Mouse (Mus musculus) intestine, embryonic 14.5 days (tissue): ENCODE data around the gene Tram2. TPM values are rescaled to one million over a fixed set of nuclear protein-coding genes. Genes with fewer than 3 reads are reported as not detected.
A peak's percentile ranks its signal among the peaks of the same experiment; 100 is the strongest.

Experiments used
- ATAC-seq: fragments of 200-750 bp; cut with Nextera tagmentation; replicated peaks from 2 replicates; pipeline ENCODE4 v1.8.0; 2017; ENCODE audit warnings: low read depth, moderate number of reproducible peaks, moderate TSS enrichment, moderate library complexity; ENCODE audit not compliant: low FRiP score, low TSS enrichment
- DNase-seq: peaks from one replicate; pipeline ENCODE4 v3.0.0-alpha.2; 2018; ENCODE audit warnings: low spot score
- H3K27ac ChIP-seq: fragments of 300-500 bp; sonication (generic); 2 replicates; pipeline ENCODE4 v1.5.1; 2014; ENCODE audit warnings: low read depth, mild to moderate bottlenecking, control low read depth
- H3K27me3 ChIP-seq: fragments of 300-500 bp; sonication (generic); replicated peaks from 2 replicates; pipeline ENCODE4 v1.6.1; 2014; ENCODE audit warnings: low read length, control low read depth; ENCODE audit not compliant: control insufficient read depth, insufficient read depth
- H3K36me3 ChIP-seq: fragments of 300-500 bp; sonication (generic); 2 replicates; pipeline ENCODE4 v1.6.1; 2014; ENCODE audit warnings: low read length, control low read depth; ENCODE audit not compliant: control insufficient read depth, insufficient read depth
- H3K4me1 ChIP-seq: fragments of 300-500 bp; sonication (generic); replicated peaks from 2 replicates; pipeline ENCODE4 v1.6.1; 2014; ENCODE audit warnings: low read length, control low read depth, mixed read lengths; ENCODE audit not compliant: control insufficient read depth, insufficient read depth
- H3K4me2 ChIP-seq: fragments of 300-500 bp; sonication (generic); 2 replicates; pipeline ENCODE4 v1.6.1; 2014; ENCODE audit warnings: low read length
- H3K4me3 ChIP-seq: fragments of 300-500 bp; sonication (generic); 2 replicates; pipeline ENCODE4 v1.5.1; 2014; ENCODE audit warnings: low read depth, low read length, control low read depth, mixed read lengths
- H3K9ac ChIP-seq: fragments of 300-500 bp; sonication (generic); 2 replicates; pipeline ENCODE4 v1.6.1; 2014; ENCODE audit warnings: mild to moderate bottlenecking, low read length
- H3K9me3 ChIP-seq: fragments of 300-500 bp; sonication (generic); 2 replicates; pipeline ENCODE4 v1.6.1; 2016; ENCODE audit warnings: low read length, control low read depth; ENCODE audit not compliant: control insufficient read depth
- WGBS: fragments of 180-500 bp; shearing (Covaris S2); extraction: QIAGEN DNeasy Blood & Tissue Kit; methylation state at CpG from one replicate; pipeline ENCODE4 v1.1.7; 2014; 5-methylcytosine and 5-hydroxymethylcytosine counted together
- polyA plus RNA-seq: library from polyadenylated mRNA; unstranded; fragments of >200 nt; fragmentation: Nextera tagmentation; extraction: Ambion mirVana; gene quantifications from 2 replicates; pipeline ENCODE4 v1.2.1, GENCODE M21; 2014

Tram2 gene
- polyA plus RNA-seq, 1 experiment from 2014 or later = 10.4 TPM

DNA sequence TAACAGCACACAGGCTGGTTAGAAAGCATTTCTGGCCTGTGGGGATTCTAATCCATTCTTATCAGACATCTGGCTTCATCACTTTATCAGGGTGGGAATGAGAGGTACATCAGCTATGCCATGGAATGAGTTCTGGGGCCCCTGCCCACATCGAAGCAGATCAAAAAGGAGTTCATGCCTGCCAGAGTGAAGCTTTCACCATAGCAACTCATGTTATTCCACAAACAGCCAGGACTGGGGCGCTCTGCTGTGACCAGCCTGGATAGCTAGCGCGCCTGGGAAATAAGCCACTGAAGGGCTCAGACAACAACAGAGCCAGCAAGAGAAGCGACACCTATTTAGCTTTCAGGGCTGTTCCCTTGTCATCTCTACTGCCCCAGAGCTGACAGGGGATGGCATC lies 4.8 kb downstream of the Tram2 start:
- no peak overlapping the region for H3K27ac ChIP-seq
- ATAC-seq = no peak
- H3K4me2 ChIP-seq = no peak overlapping the region

DNA sequence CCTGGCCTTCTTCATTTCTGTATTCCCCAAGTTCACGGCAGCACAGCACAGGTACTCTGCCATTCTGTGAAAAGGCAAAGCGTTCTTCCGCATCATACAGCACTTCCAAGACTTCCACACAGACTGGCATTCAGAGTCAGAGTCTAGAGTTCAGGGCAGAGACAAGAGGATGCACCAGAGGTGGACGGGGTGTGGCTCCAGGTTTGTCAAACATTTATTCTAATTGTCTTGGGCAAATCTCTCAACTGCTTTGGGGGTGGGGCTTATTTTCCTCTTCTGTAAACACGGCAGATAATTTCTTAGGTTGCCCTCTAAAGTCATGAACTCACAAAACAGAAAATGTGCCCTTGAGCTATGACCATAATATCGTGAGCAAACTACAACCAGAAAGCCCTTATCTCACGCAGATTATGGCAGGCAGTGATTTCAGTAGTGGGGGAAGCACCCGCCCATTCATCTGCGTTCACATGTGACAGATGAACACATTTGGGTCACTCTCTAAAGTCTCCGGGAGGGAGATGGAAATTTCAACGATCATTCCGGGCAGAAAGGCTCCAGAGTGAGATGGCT lies 6.1 kb downstream of the Tram2 start:
- DNase-seq = no peak
- H3K4me2 ChIP-seq = 0 out of 2 replicates have a peak overlapping the region, but pooled peaks have one; percentile 3

More for the DNA sequence above, 4.8 kb downstream of the Tram2 start:
- Histone ChIP-seq H3K4me1 (peaks cover 58% of the 10 kb centered on the region), H3K9ac (no peak overlapping the region), H3K36me3 (no peaks in the 10 kb centered on the region), H3K9me3 (no peaks in the 10 kb centered on the region), H3K27me3 (no peaks in the 10 kb centered on the region), H3K4me3 (no peak overlapping the region)
- WGBS = 59% methylated on average over 5 of the region's 5 CpGs
- no peak for DNase-seq

DNA sequence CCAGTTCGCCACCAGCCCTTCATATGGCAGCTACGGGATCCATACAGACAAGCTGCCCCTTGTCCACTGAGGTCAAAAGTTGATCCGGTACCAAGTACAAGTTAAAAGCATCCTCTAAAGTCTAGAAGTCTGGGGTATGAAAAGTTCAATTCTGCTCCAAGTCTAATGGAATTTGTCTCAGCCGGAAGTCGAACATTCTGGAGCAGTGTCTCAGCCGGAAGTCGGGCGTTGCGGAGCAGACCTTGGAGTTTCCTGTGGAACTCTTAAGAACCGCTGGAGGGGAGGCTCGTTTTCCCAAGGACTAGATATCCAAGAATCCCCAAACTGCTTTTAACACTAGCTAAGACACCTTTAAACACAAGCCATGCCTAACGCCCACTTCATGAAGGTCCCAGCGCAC lies 8.4 kb downstream of the Tram2 start:
- Histone ChIP-seq H3K27me3 (no peaks in the 10 kb centered on the region), H3K4me1 (peaks cover 33% of the 10 kb centered on the region), H3K9me3 (no peaks in the 10 kb centered on the region), H3K4me3 (no peak overlapping the region), H3K9ac (no peak overlapping the region), H3K4me2 (no peak overlapping the region), H3K27ac (no peak overlapping the region), H3K36me3 (no peaks in the 10 kb centered on the region; the same call in 1 of the 2 replicates)
- 66% methylated on average over 13 of the region's 13 CpGs for WGBS
- DNase-seq (no peak), ATAC-seq (no peak)

More for the DNA sequence above, 6.1 kb downstream of the Tram2 start:
- no peaks in the 10 kb centered on the region for H3K9me3 ChIP-seq
- peaks cover 53% of the 10 kb centered on the region for H3K4me1 ChIP-seq
- WGBS = 60% methylated on average over 12 of the region's 12 CpGs
- no peak; the same call in 1 of the 2 replicates for ATAC-seq
- H3K9ac ChIP-seq = no peak overlapping the region
- H3K27me3 ChIP-seq = no peaks in the 10 kb centered on the region
- H3K4me3 ChIP-seq = no peak overlapping the region
- no peaks in the 10 kb centered on the region for H3K36me3 ChIP-seq
- H3K27ac ChIP-seq = no peak overlapping the region

DNA sequence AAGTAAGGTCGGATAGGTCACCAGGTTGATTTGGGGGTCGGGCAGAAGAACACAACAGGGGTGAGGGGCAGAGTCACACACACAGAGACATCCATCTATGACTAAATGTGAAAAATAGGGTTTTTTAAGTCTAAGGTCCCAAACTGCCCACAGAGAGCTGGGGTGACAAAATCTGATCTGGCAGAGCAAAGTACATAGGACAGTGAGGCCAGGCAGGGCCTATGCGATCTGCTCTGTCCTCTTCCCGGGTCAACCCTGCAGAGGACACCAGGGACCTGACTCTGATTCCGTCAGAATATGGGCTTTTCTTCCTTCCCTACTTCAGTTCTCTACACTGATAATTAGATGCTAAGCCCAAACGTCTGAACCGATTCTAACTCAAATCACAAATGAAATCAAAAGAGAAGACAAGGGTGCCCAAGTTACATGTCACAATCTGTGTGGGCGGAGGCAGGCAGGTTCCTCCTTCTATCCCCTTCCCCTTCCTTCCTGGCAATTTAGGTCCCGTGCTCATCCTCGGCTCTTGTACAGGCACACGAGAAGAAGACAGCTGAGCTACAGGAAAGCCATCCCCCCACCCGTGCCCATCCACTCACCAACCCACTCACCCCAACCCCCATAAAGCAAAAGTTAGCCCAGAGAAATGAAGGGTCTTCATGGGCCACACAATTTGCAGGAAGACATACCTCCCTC lies 9.1 kb downstream of the Tram2 start:
- Histone ChIP-seq H3K4me1 (peaks cover 26% of the 10 kb centered on the region), H3K9me3 (no peaks in the 10 kb centered on the region), H3K9ac (no peak overlapping the region), H3K4me3 (no peak overlapping the region), H3K27me3 (no peaks in the 10 kb centered on the region), H3K36me3 (peaks cover under 1% of the 10 kb centered on the region; the same call in 1 of the 2 replicates), H3K4me2 (no peak overlapping the region), H3K27ac (no peak overlapping the region)
- ATAC-seq (no peak), DNase-seq (no peak)
- WGBS = 79% methylated on average over 12 of the region's 12 CpGs

DNA sequence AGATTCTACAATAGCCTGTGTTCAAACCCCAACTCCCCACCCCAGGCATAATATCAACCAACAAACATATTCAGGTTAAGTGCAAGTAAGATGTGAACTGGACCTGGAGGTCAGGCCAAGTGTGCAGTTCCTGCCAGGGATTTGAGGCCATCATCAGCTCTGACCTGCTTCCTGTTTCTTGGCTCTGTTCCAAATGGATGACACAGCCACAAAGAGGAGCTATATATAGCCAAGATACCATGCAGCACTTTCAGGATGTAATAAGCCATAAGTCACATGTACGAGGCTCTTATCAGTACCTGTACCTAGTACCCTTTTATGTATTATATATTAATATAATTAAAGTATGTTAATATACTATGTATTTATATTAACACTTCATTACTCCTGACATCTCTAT lies 10.5 kb downstream of the Tram2 start:
- no peaks in the 10 kb centered on the region for H3K9me3 ChIP-seq
- no peak overlapping the region for H3K9ac ChIP-seq
- no peak for DNase-seq
- H3K4me3 ChIP-seq = no peak overlapping the region
- H3K4me1 ChIP-seq = peaks cover 13% of the 10 kb centered on the region; the same call in 1 of the 2 replicates
- H3K27ac ChIP-seq = no peak overlapping the region
- H3K36me3 ChIP-seq = peaks cover 8% of the 10 kb centered on the region; the same call in 1 of the 2 replicates
- H3K4me2 ChIP-seq = no peak overlapping the region
- ATAC-seq = 0 out of 2 replicates have a peak, but pooled peaks have one; percentile 25
- no peaks in the 10 kb centered on the region for H3K27me3 ChIP-seq
- WGBS = 36% methylated on average over 1 of the region's 1 CpGs

DNA sequence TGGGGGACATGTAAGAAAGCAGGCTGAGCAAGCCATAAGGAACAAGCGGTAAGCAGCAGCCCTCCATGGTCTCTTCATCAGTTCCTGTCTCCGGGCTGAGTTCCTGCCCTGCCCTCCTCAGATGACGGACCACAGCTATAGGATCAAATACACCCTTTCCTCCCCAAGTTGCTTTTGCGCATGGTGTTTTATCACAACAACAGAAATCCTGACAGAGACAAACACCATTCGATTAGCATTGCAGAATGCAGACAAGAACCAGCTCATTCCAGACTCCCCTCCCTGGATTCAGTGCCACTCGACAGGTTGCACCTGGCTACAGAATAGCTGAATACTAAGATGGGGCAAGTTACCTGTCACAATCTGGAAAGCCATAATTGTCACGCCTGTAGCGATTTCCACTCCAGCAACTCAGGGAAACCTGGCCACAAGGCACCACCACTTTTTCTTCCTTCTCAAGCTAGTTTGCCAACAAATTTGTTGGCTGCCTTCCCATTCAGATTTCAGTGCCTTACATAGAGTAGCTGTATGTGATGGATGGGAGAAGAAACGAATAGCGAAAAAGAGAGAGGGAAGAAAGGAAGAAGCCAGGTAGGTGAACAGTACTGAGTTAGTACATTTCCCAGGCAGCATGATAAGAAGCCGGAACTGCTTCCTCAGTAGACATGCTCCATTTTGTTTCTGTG lies 11.3 kb downstream of the Tram2 start:
- no peak overlapping the region for H3K4me3 ChIP-seq
- H3K9me3 ChIP-seq = no peaks in the 10 kb centered on the region
- no peak overlapping the region for H3K9ac ChIP-seq
- no peak overlapping the region for H3K27ac ChIP-seq
- no peak overlapping the region for H3K4me2 ChIP-seq
- no peak for DNase-seq
- peaks cover 8% of the 10 kb centered on the region; the same call in 1 of the 2 replicates for H3K36me3 ChIP-seq
- H3K4me1 ChIP-seq = peaks cover 10% of the 10 kb centered on the region; the same call in 1 of the 2 replicates
- H3K27me3 ChIP-seq = no peaks in the 10 kb centered on the region
- ATAC-seq = no peak
- 90% methylated on average over 11 of the region's 11 CpGs for WGBS

DNA sequence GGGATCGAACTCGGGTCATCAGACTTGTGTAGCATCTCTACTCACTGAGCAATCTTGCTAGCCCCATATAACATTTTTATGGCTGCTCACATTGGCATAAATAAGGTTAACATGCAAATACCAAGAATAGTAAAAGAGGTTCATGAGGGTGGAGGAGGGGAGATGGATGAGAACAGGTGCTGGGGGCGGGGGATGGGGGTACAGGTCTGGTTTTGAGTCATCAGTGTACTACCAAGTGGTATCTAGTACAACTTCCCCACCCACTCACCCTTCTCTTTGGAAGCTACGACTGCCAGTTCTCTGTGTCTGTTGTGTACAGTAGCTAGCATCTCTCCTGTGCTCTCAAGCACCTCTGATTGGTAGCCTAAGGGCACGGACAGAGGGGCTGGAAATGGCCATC lies 14.9 kb downstream of the Tram2 start:
- no peaks in the 10 kb centered on the region for H3K4me1 ChIP-seq
- peaks cover 8% of the 10 kb centered on the region; the same call in 1 of the 2 replicates for H3K36me3 ChIP-seq
- H3K4me3 ChIP-seq = no peak overlapping the region
- no peaks in the 10 kb centered on the region for H3K9me3 ChIP-seq
- no peak overlapping the region for H3K27ac ChIP-seq
- H3K9ac ChIP-seq = no peak overlapping the region
- H3K4me2 ChIP-seq = no peak overlapping the region
- 84% methylated on average over 5 of the region's 5 CpGs for WGBS
- ATAC-seq (no peak), DNase-seq (no peak)
- no peaks in the 10 kb centered on the region for H3K27me3 ChIP-seq

DNA sequence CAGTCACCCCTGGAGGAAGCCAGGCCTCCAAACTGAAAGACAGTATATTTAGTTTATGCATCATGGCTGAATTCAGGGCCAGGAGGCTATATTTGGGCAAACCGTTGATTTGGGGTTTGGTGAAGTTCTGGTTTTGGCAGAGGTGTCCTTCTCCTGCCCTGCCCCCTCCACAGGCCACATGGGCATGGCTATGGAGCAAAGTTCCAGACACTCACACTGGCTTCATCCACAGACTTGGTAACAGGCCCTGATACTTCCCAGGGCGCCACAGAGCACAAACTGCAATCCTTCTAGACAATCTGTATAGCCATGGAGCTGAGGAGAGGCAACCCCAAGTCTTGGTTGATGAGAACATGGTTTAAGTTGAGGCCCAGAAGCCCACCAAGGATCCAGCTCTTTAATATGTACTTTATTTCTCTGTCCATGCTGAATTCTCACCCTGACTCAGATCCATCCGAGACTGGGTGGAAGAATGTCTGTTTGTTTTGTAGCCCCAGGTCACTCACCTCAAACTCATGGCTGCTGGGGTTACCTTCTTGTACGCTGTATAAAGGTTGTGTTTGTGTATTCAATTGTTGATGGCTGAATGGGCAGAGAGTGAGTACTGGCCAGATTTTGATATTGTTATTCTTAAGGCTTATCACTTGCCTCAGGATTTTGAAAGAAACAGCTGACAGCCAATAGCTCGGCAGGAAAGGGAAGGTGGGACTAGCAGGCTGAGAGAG lies 19.5 kb downstream of the Tram2 start:
- DNase-seq = no peak
- Histone ChIP-seq H3K9me3 (no peaks in the 10 kb centered on the region), H3K36me3 (peaks cover 3% of the 10 kb centered on the region; the same call in 1 of the 2 replicates), H3K27ac (no peak overlapping the region), H3K4me2 (no peak overlapping the region), H3K4me1 (no peaks in the 10 kb centered on the region), H3K9ac (no peak overlapping the region), H3K27me3 (no peaks in the 10 kb centered on the region), H3K4me3 (no peak overlapping the region)
- ATAC-seq = no peak
- WGBS = 90% methylated on average over 5 of the region's 5 CpGs
